Mouse (Mus musculus) left cerebral cortex, adult 11 months (tissue): Measurements from ENCODE around the gene Myo5c.

Experiments used
- DNase-seq: peaks from one replicate; pipeline ENCODE4 v3.0.0; 2022; ENCODE audit warnings: low spot score

Myo5c gene

GRCm38 (mm10) chr9:75322099-75322885 is 90.5 kb downstream of the Myo5c start:
- DNase-seq = peak; percentile 41

DNA sequence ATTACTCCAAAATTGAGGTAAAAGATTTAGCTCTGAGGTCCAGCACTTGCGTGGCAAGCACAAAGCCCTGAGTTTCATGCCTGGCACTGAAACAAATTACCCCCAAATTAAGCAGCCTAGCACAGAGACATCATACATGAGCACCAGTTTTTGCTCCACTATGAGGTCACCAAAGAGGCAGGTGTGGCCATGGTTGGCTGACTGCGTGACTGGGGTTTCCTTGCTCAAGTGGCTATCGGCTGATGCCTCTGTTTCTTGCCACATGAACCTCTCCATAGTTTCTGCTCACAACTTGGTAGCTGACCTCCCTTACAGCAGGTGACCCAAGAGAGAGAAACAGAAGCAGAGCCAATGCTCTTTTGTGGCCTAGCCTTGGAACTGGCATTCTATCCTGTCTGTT is 96.2 kb downstream of the Myo5c start:
- no peak for DNase-seq

GRCm38 (mm10) chr9:75330821-75331220 is 99.0 kb downstream of the Myo5c start:
- peak; percentile 61 for DNase-seq

DNA sequence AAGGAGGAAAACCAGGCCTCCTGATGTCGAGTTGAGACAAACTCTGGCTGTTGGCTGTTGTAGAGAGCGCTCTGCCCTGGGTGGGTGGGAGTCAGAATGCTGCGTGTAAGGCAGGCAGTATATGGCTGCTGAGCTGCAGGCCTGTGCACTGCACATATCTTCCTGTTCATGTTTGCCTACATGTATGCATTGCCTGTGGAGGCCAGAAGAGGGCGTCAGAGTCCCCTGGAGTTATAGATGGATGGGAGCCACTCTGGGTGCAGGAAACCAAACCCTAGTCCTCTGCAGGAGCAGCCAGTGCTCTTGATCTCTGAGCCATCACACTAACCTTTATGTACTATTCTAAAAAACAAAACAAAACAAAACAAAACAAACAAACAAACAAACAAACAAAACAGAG is 102.6 kb downstream of the Myo5c start:
- no peak for DNase-seq

DNA sequence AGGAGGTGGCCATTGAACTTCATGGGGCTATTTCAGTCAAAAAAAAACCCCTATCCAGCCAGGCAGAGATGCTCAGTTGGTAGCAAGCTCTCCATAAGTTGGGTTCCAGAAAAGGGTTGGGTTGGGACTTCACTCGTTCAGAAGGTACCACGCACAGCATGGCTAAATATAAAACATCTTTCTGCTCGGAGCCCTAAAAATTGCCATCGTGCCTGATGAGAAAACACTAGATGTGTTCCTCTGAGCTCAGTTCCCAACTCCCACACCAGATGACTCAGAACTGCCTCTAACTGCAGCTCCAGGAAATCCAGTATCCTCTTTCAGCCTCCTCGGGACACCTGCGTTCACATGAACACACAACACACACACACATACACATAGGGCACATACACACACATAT is 106.2 kb downstream of the Myo5c start:
- peak; percentile 83 for DNase-seq

- no peak for DNase-seq
These were observed 110.6 kb downstream of the Myo5c start for GRCm38 (mm10) chr9:75342433-75342832.

DNA sequence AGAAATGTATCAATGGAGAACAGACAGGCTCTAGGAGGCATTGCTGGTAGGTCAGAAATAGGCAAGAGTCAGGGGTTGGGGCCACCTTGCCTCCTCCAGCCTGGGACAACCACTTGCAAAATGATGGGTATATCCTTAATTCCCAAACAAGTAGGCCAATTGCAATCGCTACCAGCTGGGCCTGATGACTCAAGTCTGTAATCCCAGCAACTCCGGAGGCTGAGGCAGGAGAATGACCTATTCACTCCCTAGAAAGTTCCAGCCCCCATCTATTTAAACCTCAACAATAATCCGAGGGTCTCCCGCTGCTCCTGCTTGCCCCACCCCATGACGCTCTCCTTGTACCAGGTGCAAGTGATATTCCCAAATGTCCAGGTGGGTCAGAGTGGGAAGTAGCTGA is 115.6 kb downstream of the Myo5c start, which contains the start of gene Bcl2l10:
Gene Bcl2l10 (plus strand): TSS at position 301 of the 400 bp plus-strand sequence.
- DNase-seq = no peak

- DNase-seq = no peak
These were observed 116.2 kb downstream of the Myo5c start for GRCm38 (mm10) chr9:75348066-75348465.

GRCm38 (mm10) chr9:75348641-75349040 is 116.8 kb downstream of the Myo5c start:
- no peak for DNase-seq

GRCm38 (mm10) chr9:75353094-75353493 is 121.3 kb downstream of the Myo5c start:
- no peak for DNase-seq
